Mouse (Mus musculus) neural tube, embryonic 14.5 days (tissue): ENCODE measurements around the gene Rere. TPM values are rescaled to one million over a fixed set of nuclear protein-coding genes. Genes with fewer than 3 reads are reported as not detected.
A peak's percentile ranks its signal among the peaks of the same experiment; 100 is the strongest.

Experiments used
- ATAC-seq: fragments of 200-750 bp; cut with Nextera tagmentation; 2 replicates; pipeline ENCODE4 v1.8.0; 2017; ENCODE audit warnings: low read depth, mild to moderate bottlenecking, moderate TSS enrichment, moderate library complexity
- H3K27ac ChIP-seq: fragments of 300-500 bp; sonication (generic); 2 replicates; pipeline ENCODE4 v1.5.1; 2014; ENCODE audit warnings: low read depth, mild to moderate bottlenecking, control low read depth, low read length, moderate library complexity, mixed read lengths
- H3K27me3 ChIP-seq: fragments of 300-500 bp; sonication (generic); 2 replicates; pipeline ENCODE4 v1.6.1; 2014; ENCODE audit warnings: low read length; ENCODE audit not compliant: control insufficient read depth, insufficient read depth
- H3K36me3 ChIP-seq: fragments of 300-500 bp; sonication (generic); 2 replicates; pipeline ENCODE4 v1.6.1; 2014; ENCODE audit warnings: low read length, mixed read lengths; ENCODE audit not compliant: control insufficient read depth, insufficient read depth
- H3K4me1 ChIP-seq: fragments of 300-500 bp; sonication (generic); 2 replicates; pipeline ENCODE4 v1.6.1; 2014; ENCODE audit warnings: low read length; ENCODE audit not compliant: control insufficient read depth, insufficient read depth
- H3K4me2 ChIP-seq: fragments of 300-500 bp; sonication (generic); 2 replicates; pipeline ENCODE4 v1.6.1; 2014; ENCODE audit warnings: mild to moderate bottlenecking, low read depth, low read length, control low read depth
- H3K4me3 ChIP-seq: fragments of 300-500 bp; sonication (generic); 2 replicates; pipeline ENCODE4 v1.5.1; 2014; ENCODE audit warnings: low read depth, low read length, control low read depth, mixed read lengths
- H3K9ac ChIP-seq: fragments of 300-500 bp; sonication (generic); replicated peaks from 2 replicates; pipeline ENCODE4 v1.6.1; 2014; ENCODE audit warnings: low read depth, mild to moderate bottlenecking, control low read depth, low read length, mixed read lengths
- H3K9me3 ChIP-seq: fragments of 300-500 bp; sonication (generic); 2 replicates; pipeline ENCODE4 v1.6.1; 2016; ENCODE audit warnings: low read length; ENCODE audit not compliant: control insufficient read depth
- WGBS: fragments of 180-500 bp; shearing (Covaris S2); extraction: QIAGEN DNeasy Blood & Tissue Kit; methylation state at CpG from one replicate; pipeline ENCODE4 v1.1.7; 2014; 5-methylcytosine and 5-hydroxymethylcytosine counted together
- polyA plus RNA-seq: library from polyadenylated mRNA; unstranded; fragments of >200 nt; fragmentation: Nextera tagmentation; extraction: Ambion mirVana; gene quantifications from 2 replicates; pipeline ENCODE4 v1.2.1, GENCODE M21; 2014

Gene Rere
- polyA plus RNA-seq, 1 experiment from 2014 or later: 50.7 TPM

DNA sequence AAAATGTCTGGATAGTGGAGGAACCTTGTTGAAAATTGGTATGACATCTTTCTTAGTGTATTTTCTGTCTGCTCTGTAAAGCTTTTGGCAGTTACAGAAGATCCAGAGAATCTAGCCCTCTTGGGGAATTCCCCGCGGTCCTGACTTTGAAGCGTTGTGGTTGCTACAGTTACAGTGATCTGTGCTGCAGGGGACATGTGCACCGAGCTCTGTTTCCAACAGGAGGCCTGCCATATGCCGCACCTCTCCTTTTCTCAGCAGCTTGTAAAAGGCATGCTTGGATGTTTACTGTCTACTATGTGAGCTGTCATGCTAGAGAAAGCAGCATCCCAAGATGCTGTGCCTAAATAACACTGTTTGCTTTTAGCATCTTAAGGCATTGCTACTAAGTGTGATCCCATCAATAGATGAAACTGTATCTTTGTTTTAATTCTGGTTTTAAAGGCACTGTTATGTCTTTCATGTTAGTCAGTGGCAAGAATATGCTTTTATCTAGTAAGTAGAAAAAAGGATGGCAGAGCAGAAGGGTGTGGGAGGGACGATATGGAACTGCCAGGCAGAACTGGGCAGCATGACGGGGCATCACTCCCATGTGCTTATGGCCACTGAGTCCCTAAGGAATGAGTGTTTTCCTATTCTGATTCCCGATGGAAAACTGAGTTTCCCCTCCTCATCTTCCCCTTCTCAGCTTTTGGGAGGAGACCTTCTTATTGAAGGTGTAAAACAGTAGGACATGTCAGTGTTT is 57.6 kb downstream of the Rere start:
- Histone ChIP-seq H3K9me3 (no peaks in the 10 kb centered on the region), H3K36me3 (no peaks in the 10 kb centered on the region), H3K27ac (peak overlapping the region; percentile 29; the same call in 1 of the 2 replicates), H3K4me2 (no peak overlapping the region), H3K4me3 (no peak overlapping the region), H3K27me3 (no peaks in the 10 kb centered on the region), H3K9ac (no peak overlapping the region), H3K4me1 (peaks cover 21% of the 10 kb centered on the region)
- 34% methylated on average over 8 of the region's 8 CpGs for WGBS
- peak; percentile 80 for ATAC-seq

- H3K27me3 ChIP-seq: no peaks in the 10 kb centered on the region
- no peak overlapping the region for H3K27ac ChIP-seq
- H3K9me3 ChIP-seq: no peaks in the 10 kb centered on the region
- ATAC-seq: no peak
- no peaks in the 10 kb centered on the region for H3K36me3 ChIP-seq
- peaks cover 19% of the 10 kb centered on the region for H3K4me1 ChIP-seq
- no peak overlapping the region for H3K9ac ChIP-seq
- 92% methylated on average over 6 of the region's 6 CpGs for WGBS
- H3K4me3 ChIP-seq: no peak overlapping the region
- no peak overlapping the region for H3K4me2 ChIP-seq
These were observed 59.5 kb downstream of the Rere start for GRCm38 (mm10) chr4:150340796-150341525.

DNA sequence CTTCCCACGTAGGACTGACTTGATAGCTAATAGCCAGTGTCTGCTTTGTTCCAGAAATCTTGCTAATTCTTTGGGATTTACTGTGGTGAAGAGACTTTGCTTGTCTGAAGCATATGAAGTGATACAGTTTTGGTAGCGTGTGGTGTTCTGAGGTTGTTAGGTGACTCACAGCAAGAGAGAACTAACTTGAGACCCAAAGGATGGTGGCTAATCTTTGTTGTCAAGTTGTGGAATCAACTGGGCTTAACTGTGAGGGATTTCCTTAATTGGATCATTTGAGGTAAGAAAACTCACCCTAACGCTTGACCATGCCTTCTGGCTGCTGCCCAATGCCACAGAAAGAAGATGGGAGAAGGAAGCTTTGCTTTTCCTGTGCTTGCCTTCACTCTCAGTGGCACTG is 63.1 kb downstream of the Rere start:
- ATAC-seq: no peak
- peaks cover 23% of the 10 kb centered on the region for H3K4me1 ChIP-seq
- no peak overlapping the region for H3K4me3 ChIP-seq
- no peak overlapping the region for H3K9ac ChIP-seq
- WGBS: 82% methylated on average over 3 of the region's 3 CpGs
- H3K9me3 ChIP-seq: no peaks in the 10 kb centered on the region
- no peaks in the 10 kb centered on the region for H3K36me3 ChIP-seq
- no peak overlapping the region for H3K4me2 ChIP-seq
- no peak overlapping the region for H3K27ac ChIP-seq
- H3K27me3 ChIP-seq: no peaks in the 10 kb centered on the region

DNA sequence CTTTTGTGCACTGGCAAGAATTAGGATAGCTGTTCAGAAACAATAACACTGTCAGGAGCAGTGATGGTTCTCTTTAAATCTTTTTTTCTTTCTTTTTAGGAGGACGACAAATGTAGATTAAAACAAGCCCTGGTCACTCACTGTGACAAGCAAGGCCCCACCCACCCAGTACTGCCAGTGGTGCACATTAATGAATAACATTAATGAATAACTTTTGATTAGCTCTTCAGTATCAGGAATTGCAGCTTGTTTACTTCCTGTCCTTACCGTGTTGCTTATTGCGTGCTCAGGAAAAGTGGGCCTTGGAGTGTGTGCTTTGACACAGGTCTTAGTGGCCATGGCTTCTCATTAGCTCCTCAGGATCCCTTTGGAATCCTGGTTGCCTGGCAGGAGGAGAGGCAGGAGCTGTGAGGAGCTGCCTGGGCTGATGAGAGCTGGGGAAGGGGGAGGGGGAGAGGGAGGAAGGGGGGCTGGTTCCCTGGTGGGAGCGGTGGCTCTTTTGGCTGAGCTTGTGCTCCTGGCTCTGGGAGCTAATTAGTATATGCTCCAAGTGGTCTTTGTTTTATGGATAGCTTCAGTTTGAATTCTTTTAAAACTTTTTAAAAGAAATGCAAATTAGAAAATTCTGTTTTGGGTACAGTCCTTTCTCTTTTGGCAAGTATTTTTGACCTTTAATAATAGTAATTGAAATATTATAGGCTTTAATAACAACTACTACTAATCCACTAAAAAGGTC is 65.4 kb downstream of the Rere start:
- peak; percentile 76; the same call in 1 of the 2 replicates for ATAC-seq
- Histone ChIP-seq H3K4me2 (no peak overlapping the region), H3K27ac (0 out of 2 replicates have a peak overlapping the region, but pooled peaks have one; percentile 23), H3K27me3 (no peaks in the 10 kb centered on the region), H3K9ac (no peak overlapping the region), H3K4me3 (no peak overlapping the region), H3K4me1 (peaks cover 30% of the 10 kb centered on the region), H3K9me3 (no peaks in the 10 kb centered on the region), H3K36me3 (no peaks in the 10 kb centered on the region)
- WGBS: 8% methylated on average over 4 of the region's 4 CpGs

DNA sequence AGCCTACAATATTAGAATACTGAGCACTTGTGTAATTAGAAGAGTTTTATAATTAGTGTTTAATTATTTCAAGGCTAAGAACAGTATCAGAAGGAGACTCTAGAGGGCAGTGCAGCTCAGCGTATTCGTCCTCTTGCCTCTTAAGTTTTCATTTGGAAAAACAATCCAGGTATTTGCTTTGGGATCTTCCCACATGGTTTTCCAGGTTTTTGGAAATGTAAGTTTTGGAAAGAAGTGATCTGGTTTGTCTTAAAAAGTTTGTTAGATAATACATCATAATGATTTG is 65.9 kb downstream of the Rere start:
- H3K4me1 ChIP-seq: peaks cover 35% of the 10 kb centered on the region
- WGBS: 20% methylated on average over 2 of the region's 2 CpGs
- no peaks in the 10 kb centered on the region for H3K36me3 ChIP-seq
- H3K4me3 ChIP-seq: no peak overlapping the region
- no peaks in the 10 kb centered on the region for H3K27me3 ChIP-seq
- no peak for ATAC-seq
- H3K9ac ChIP-seq: no peak overlapping the region
- H3K9me3 ChIP-seq: no peaks in the 10 kb centered on the region
- no peak overlapping the region for H3K4me2 ChIP-seq
- no peak overlapping the region for H3K27ac ChIP-seq

GRCm38 (mm10) chr4:150349680-150350101 is 68.2 kb downstream of the Rere start:
- 69% methylated on average over 6 of the region's 6 CpGs for WGBS

GRCm38 (mm10) chr4:150351419-150352075 is 70.1 kb downstream of the Rere start:
- H3K9ac ChIP-seq: no peak overlapping the region
- no peak overlapping the region for H3K4me3 ChIP-seq
- no peak overlapping the region for H3K4me2 ChIP-seq
- ATAC-seq: no peak
- H3K27me3 ChIP-seq: no peaks in the 10 kb centered on the region
- H3K4me1 ChIP-seq: peaks cover 26% of the 10 kb centered on the region
- no peaks in the 10 kb centered on the region for H3K9me3 ChIP-seq
- WGBS: 18% methylated on average over 7 of the region's 7 CpGs
- no peak overlapping the region for H3K27ac ChIP-seq
- H3K36me3 ChIP-seq: no peaks in the 10 kb centered on the region

More at GRCm38 (mm10) chr4:150349680-150350101, 68.2 kb downstream of the Rere start:
- H3K27me3 ChIP-seq: no peaks in the 10 kb centered on the region
- H3K9ac ChIP-seq: no peak overlapping the region
- H3K4me1 ChIP-seq: peaks cover 28% of the 10 kb centered on the region
- H3K4me2 ChIP-seq: no peak overlapping the region
- H3K36me3 ChIP-seq: no peaks in the 10 kb centered on the region
- H3K9me3 ChIP-seq: no peaks in the 10 kb centered on the region
- H3K27ac ChIP-seq: no peak overlapping the region
- ATAC-seq: no peak
- H3K4me3 ChIP-seq: no peak overlapping the region

DNA sequence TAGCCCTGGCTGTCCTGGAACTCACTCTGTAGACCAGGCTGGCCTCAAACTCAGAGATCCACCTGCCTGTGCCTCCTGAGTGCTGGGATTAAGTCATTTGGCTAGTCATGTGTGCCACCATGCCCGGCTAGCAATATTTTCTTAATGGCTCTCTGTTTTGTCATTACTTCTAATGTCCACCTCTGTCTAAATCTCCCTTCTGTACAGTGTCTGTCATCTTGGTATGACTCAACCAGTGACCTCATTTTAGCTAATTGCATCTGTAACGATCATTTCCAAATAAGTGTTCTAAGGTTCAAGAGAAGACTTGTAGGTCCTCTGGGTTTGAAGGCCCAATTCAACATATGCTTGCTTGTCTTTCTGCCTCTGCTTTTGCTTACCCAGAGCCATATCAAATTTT is 71.3 kb downstream of the Rere start:
- ATAC-seq: no peak
- no peak overlapping the region for H3K4me2 ChIP-seq
- peaks cover 22% of the 10 kb centered on the region for H3K4me1 ChIP-seq
- no peak overlapping the region for H3K27ac ChIP-seq
- WGBS: 77% methylated on average over 2 of the region's 2 CpGs
- H3K9me3 ChIP-seq: no peaks in the 10 kb centered on the region
- H3K4me3 ChIP-seq: no peak overlapping the region
- no peak overlapping the region for H3K9ac ChIP-seq
- no peaks in the 10 kb centered on the region for H3K27me3 ChIP-seq
- H3K36me3 ChIP-seq: no peaks in the 10 kb centered on the region
